Mouse (Mus musculus): ENCODE measurements around the gene Cntnap4. TPM values are rescaled to one million over a fixed set of nuclear protein-coding genes. Genes with fewer than 3 reads are reported as not detected.

Cntnap4 gene
- total and polyA plus RNA-seq, 3 experiments: not detected

- Histone ChIP-seq H3K9me3 (replicated peaks; ENCODE audit: low read length) (peaks cover 27% of the 10 kb centered on the region), H3K79me2 (replicated peaks; ENCODE audit: control insufficient read depth, extremely low read depth, insufficient read depth, poor library complexity, severe bottlenecking) (no peaks in the 10 kb centered on the region), H3K4me1 (ENCODE audit: control insufficient read depth in 1 of 2, insufficient read depth in 2 of 2) (no peaks in the 10 kb centered on the region), H3K4me3 (replicated peaks in 1 of 3; ENCODE audit: low read depth in 2 of 3, low read length in 2 of 3, poor library complexity in 1 of 3) (no peak overlapping the region), H3K9ac (ENCODE audit: insufficient read depth, low read depth) (no peak overlapping the region), H3K27me3 (replicated peaks) (no peaks in the 10 kb centered on the region), H3K4me2 (ENCODE audit: insufficient read depth, low read depth, poor library complexity, severe bottlenecking) (no peak overlapping the region), H3K36me3 (replicated peaks in 1 of 2; ENCODE audit: control insufficient read depth in 1 of 2, insufficient read depth in 1 of 2, low read length in 1 of 2) (no peaks in the 10 kb centered on the region), H3K27ac (ENCODE audit: insufficient read depth, low read depth) (no peak overlapping the region)
- no peak for DNase-seq (ENCODE audit: extremely low read depth)
- TF ChIP-seq POLR2A (IDR thresholded peaks at IDR 0.05; ENCODE audit: low read depth, low read length) (no peak), NELFE (IDR thresholded peaks at IDR 0.05; ENCODE audit: low read depth, low read length) (no peak), RAD21 (IDR thresholded peaks at IDR 0.05; ENCODE audit: low read depth, low read length) (no peak), MYC (IDR thresholded peaks at IDR 0.05; ENCODE audit: low read depth, low read length) (no peak)
- in situ Hi-C loops (cut with MboI; ENCODE audit: low pct_ligation_motif_present, low pct_unique_long_range_greater_than_20kb, low sequenced_read_pairs): no loop called here
- dilution Hi-C loops (cut with MboI; ENCODE audit: extremely low pct_ligation_motif_present, extremely low pct_unique_long_range_greater_than_20kb, low sequenced_read_pairs): no loop called here
Measured at GRCm38 (mm10) chr8:112755171-112755570, 185.3 kb downstream of the Cntnap4 start.

GRCm38 (mm10) chr8:112803058-112803457 lies 233.2 kb downstream of the Cntnap4 start:
- dilution Hi-C loops (cut with MboI; ENCODE audit: extremely low pct_ligation_motif_present, extremely low pct_unique_long_range_greater_than_20kb, low sequenced_read_pairs) (no loop called here), in situ Hi-C loops (cut with MboI; ENCODE audit: low pct_ligation_motif_present, low pct_unique_long_range_greater_than_20kb, low sequenced_read_pairs) (no loop called here)
- H3K4me2 ChIP-seq (ENCODE audit: insufficient read depth, low read depth, poor library complexity, severe bottlenecking): no peak overlapping the region
- H3K36me3 ChIP-seq (replicated peaks in 1 of 2; ENCODE audit: control insufficient read depth in 1 of 2, insufficient read depth in 1 of 2, low read length in 1 of 2): no peaks in the 10 kb centered on the region
- H3K27ac ChIP-seq (ENCODE audit: insufficient read depth, low read depth): no peak overlapping the region
- H3K27me3 ChIP-seq (replicated peaks): no peaks in the 10 kb centered on the region
- DNase-seq (ENCODE audit: extremely low read depth): no peak
- H3K9ac ChIP-seq (ENCODE audit: insufficient read depth, low read depth): no peak overlapping the region
- no peaks in the 10 kb centered on the region for H3K79me2 ChIP-seq (replicated peaks; ENCODE audit: control insufficient read depth, extremely low read depth, insufficient read depth, poor library complexity, severe bottlenecking)
- no peaks in the 10 kb centered on the region for H3K4me1 ChIP-seq (ENCODE audit: control insufficient read depth in 1 of 2, insufficient read depth in 2 of 2)
- H3K9me3 ChIP-seq (replicated peaks; ENCODE audit: low read length): peaks cover 53% of the 10 kb centered on the region
- no peak overlapping the region for H3K4me3 ChIP-seq (replicated peaks in 1 of 3; ENCODE audit: low read depth in 2 of 3, low read length in 2 of 3, poor library complexity in 1 of 3)
- TF ChIP-seq IRF4 (IDR thresholded peaks at IDR 0.05; ENCODE audit: low read depth, low read length) (no peak), SIN3A (IDR thresholded peaks at IDR 0.05; ENCODE audit: low read length) (no peak), MEF2A (IDR thresholded peaks at IDR 0.05; ENCODE audit: borderline replicate concordance, low read depth, low read length) (no peak), CHD1 (IDR thresholded peaks at IDR 0.05; ENCODE audit: low read depth, low read length) (no peak), CTCF (conservative IDR thresholded peaks at IDR 0.05 in 1 of 2, IDR thresholded peaks at IDR 0.05 in 1 of 2; ENCODE audit: low read depth in 2 of 2, low read length in 2 of 2) (no peak), MAFK (IDR thresholded peaks at IDR 0.05; ENCODE audit: insufficient replicate concordance, low read length) (no peak), UBTF (IDR thresholded peaks at IDR 0.05; ENCODE audit: low read depth, low read length) (no peak), MAX (IDR thresholded peaks at IDR 0.05; ENCODE audit: low read length) (no peak), EP300 (IDR thresholded peaks at IDR 0.05; ENCODE audit: low read length) (no peak), POLR2A (IDR thresholded peaks at IDR 0.05; ENCODE audit: low read depth, low read length) (no peak), JUND (conservative IDR thresholded peaks at IDR 0.05; ENCODE audit: low read depth, low read length) (no peak), ZNF384 (IDR thresholded peaks at IDR 0.05; ENCODE audit: low read depth, low read length) (no peak), ETS1 (conservative IDR thresholded peaks at IDR 0.05; ENCODE audit: low read depth, low read length) (no peak), NRF1 (IDR thresholded peaks at IDR 0.05; ENCODE audit: low read depth, low read length) (no peak)
